Mouse (Mus musculus) cerebellum, postnatal 4 days (tissue): ENCODE measurements around the gene Astn2.

ENCODE experiments used
- DNase-seq, 2 experiments: peaks; one replicate each; pipeline ENCODE4 v3.0.0; 2022; ENCODE audit warnings: low spot score in 2 of 2, mixed read lengths in 1 of 2

Gene Astn2

DNA sequence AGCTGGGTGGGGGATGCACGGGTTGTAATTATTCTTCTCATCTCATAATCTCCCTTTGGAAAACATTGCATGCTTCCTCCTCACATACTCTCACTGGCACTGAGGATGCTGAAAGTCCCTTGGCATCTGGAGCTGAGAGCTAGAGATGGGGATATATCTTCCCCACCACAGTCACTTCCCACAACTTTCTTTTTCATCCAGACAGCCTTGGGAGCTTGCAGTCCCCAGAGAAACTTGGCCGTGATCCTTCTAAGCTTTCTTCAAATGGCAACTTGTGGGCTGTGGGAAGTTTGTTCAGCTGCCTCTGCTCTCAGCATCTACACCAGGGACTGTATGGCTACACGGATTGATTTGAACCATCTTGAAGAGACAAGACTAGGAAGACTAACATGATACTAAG is 428.2 kb downstream of the Astn2 start:
- DNase-seq, result no peak

GRCm38 (mm10) chr4:65972395-65972794 is 432.0 kb downstream of the Astn2 start:
- DNase-seq, result no peak

GRCm38 (mm10) chr4:65969318-65969717 is 435.1 kb downstream of the Astn2 start:
- no peak for DNase-seq

DNA sequence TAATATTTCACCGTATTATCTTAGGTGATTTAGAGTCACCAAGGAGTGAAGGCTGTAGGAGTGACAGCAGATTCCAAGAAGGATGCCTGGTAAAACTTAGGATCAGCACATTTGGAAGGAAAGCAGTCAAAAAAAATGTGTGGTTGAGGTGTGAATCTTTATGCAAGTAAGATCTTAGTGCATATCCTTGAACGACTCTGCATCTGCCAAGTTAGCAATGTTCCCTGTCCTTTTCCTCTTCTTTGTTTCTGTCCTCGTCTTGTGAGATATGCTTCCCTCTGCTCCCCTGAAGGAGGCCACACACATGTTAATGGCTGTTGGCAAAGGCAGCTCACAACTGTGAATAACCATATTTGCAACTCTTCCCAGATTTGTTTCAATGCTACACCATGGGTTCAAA is 439.8 kb downstream of the Astn2 start:
- DNase-seq, result no peak

DNA sequence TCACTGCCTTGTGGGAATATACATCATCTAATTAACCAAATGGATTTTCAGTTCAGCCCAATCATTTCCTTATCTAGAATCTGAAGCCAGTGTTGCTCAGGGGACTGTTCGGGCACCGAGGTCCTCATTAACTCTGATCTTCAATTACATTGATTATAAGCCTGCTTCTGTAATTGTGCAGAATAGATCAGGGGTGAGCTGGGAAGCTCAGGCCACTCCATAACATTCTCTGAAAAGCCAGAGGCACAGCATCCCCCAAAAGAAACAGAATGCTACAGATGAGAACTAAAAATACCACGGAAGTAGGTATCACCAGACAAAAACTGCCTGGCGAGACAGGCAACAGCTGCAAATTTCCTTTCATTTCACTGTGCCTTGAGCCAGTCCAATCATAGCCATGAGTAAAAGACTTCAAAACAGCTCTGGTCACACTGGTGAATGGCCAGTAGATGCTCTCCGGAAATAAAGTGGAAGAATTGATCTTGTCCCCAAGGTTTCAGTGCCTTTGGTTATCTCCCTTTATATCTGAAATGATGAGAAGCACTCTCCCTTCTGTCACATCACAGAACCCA is 445.1 kb downstream of the Astn2 start:
- no peak for DNase-seq

GRCm38 (mm10) chr4:65958369-65959187 is 445.8 kb downstream of the Astn2 start:
- DNase-seq, result no peak

- DNase-seq, result no peak
These were observed 452.5 kb downstream of the Astn2 start for GRCm38 (mm10) chr4:65951918-65952317.

DNA sequence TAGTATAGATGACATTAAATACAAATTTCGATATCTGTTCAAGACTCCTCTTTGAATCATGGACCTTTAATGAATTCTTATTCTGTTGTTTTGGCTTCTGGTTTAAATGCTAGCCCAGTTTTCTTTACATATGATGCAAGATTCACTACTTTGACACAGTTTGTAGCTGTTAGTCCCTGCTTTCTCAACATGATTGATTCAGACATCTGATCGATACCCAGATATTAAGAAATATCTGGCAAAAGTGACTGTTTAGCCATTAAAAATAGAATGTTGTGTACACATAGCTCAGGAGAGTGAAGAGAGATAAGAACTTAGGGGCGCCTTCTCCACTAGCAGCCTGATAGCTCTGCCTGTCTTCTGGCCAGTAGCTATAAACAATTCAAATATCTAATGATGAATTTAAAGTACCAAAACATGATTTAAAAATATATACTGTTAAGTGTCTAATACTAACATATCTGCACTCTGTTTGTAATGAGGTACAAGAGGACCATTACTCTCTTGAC is 457.2 kb downstream of the Astn2 start:
- DNase-seq, result no peak

GRCm38 (mm10) chr4:65946021-65946420 is 458.4 kb downstream of the Astn2 start:
- DNase-seq, result no peak

DNA sequence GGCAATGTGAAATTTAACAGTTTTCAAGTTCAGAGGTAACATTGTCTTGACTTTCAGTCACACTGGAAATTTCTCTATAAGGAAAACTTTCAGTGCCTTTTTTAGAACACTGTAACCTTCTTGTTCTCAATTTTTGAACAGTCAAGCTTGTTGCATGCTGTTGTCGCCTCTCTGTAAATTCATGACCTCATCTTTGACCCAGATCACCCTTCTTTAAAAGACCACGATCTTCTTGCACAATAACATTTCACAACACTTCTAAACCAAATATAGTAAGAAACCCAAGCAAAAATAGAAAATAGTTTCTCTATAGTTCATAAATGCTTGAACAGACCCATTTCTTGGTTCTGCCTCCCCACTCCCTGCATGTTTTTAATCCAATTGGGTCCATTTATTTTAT is 473.5 kb downstream of the Astn2 start:
- no peak for DNase-seq

DNA sequence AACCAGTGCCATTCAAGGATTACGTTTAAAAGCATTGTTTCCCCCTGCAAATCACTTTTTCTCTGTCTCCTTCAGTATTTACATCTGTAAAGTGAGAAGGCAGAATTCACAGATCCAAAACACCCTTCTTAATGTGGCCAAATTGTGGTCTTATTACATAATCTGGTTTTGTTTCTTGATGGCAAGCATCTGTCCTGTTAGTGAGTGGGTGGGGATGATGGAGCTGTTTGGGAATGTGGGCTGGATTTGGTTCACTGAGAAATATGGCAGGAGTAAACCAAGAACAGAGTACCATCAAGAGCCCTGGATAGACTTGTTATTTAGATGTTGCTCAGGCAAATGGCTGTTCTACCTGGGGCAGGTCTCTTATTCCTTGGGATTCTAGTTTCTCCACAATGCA is 484.1 kb downstream of the Astn2 start:
- no peak for DNase-seq

GRCm38 (mm10) chr4:65916027-65917008 is 488.1 kb downstream of the Astn2 start:
- no peak for DNase-seq

DNA sequence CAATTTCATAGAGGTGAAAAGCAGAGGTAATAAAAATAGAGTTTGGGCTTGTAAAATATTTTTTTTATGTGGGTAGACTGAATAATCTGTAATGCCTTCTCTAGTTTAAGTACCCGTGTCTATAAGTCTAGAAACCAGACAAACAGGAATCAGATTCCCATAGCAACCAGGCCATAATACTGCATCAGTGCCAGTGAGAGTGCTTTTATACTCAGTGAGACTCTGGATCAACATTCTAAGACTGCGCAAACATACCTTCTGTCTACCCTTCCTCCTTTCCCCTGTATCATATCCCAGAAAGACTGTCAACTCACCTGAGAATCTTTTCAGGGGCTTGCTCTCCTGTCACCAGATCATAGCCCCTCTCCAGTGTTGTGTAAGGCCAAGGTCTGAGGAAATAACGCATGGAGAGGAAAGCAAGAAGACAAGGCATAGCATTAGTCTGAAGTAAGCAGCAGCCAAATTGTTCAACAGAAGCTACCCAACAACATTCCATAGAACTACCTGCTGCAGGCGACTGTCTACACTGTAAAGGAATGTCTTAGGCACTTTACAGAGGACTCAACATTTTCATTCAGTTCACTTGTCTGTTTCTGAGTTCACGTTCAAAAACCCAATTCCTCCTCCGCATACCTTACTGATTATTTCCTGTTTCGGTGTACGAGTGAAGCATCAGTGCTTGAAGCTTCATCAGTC is 492.0 kb downstream of the Astn2 start:
- no peak for DNase-seq

GRCm38 (mm10) chr4:65907660-65908059 is 496.8 kb downstream of the Astn2 start:
- DNase-seq, result peak in 1 of 2 experiments; percentile 26

GRCm38 (mm10) chr4:65904963-65905362 is 499.4 kb downstream of the Astn2 start:
- DNase-seq, result no peak

DNA sequence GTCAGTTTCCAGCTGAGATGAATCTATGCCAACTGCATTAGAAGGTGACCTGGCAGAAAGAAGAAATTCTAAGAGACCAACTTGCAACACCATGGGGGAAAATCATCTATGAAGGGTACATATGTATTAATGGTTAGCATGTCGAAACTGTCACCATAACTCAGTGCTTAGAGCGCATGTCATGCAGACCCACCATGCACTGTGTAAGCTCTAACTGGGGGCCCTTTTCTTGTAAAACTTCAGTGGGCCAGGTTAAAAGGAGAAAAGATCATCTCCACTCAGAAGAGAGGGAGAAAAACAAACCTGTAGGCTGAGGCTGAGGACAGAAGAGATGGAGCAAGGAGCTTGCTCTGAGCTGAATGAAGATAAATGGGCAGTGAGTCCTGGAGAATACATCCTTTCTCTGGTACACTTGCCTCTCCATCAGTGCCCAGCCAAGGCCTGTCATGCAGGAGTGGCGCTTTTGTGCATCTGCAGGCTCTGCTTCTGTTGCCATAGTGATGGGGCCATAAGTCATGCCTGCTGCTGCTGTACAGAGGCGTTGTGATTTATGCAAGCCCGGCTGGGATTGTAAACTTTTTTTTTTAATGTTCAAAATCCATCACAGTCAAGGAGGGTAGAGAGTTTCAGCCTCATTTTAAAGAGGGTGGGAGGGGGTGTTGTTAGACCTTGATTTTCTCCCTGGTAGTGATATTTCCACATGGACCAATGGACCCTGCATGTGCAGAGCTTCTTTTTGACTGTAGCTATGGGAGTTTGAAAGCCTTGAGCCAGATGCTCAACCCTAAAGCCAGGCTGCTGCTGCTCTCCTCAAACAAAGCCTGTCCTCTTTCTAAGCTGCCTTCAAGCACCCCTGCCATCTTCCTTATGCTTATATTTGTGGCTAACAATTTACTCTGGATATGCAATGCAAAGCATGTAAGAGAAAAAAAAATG is 508.1 kb downstream of the Astn2 start:
- no peak for DNase-seq

DNA sequence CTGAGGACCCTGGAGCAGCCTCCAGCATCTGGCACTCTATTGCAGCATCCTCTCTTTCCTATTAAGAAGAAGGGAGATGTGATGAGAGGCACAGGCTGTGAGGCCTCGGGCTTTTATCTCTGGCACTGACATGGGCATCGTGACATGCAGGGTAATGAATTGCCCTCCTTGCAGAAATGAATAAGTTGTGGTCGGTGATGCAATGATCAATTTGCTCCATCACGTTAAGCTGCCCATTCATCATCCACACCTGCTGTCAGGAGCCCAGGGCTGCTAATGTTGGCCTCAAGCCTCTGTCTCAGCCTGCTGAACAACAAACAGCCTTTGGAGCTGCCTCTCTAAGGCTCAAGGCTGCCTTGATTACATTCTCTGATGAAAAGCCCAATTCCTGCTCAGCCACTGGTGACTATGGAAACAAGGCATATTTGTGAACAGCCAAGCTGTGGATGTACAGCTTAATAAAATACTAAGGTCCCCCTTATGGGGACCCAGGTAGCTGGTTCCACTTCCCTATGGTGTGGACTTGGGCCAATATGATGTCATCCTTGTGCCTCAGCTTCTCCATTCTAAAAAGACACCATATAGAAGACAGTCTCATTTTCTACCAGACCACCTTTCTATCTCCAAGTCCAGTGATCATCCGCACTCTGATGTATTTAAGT is 515.9 kb downstream of the Astn2 start:
- DNase-seq, result peak in 1 of 2 experiments; percentile 18

DNA sequence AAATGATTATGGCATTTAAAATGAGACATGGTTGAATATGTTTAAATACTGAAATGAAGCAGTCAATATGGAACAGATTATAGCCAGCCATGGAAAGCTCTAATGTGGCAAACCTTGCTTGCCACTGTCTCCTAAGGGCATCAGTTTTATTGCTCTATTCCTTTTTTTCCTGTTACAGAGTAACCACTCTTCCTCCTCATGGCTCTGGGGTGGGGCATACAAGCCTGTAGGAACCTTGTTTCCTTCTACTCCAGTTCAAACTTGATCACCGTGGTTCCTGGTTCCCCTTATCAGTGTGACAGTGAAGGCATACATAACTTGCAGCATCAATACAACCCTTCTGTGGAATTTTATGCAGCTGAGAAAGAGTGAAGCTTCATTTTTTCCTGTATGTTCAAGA is 517.5 kb downstream of the Astn2 start:
- no peak for DNase-seq

DNA sequence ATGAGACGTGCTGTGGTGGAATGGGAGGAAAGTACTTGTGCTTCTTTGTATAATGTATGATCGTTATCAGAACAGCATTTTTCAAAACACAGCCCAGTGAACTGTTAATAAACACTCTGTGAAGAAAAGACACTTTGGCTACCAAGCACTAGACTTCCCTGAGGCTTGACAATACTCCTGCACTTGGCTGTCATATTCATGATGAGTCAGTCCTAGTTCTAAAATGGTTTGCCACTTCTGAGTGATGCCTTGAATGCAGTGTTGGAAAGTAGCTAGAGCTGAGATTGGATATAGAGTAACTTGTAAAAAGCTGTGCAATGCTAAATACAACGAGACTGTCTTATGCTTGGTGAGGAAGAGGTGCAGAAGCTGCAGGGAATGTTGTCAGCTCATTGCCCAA is 518.5 kb downstream of the Astn2 start:
- no peak for DNase-seq
